Mouse (Mus musculus): ENCODE results near the gene Ezh1. TPM values are rescaled to one million over a fixed set of nuclear protein-coding genes. Genes with fewer than 3 reads are reported as not detected.

Gene Ezh1
- polyA plus RNA-seq, 1 experiment: 50.3 TPM

DNA sequence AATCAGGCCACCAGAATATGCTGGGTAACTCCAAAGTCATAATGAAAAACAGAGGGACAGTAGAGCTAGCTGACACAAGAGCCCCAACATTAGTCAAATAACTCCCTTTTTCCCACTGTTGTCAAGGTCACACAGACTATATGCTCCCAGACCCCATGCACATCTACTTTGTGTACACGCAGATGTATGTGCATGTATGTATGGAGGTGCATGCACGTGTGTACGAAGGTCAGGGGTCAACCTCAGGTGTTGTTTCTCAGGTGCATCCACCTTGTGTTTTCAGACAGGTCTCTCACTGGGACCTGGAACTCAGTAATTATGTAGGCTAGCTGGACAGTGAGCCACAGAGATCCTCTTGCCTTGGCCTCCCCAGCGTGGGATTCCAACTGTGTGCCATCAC is 40.8 kb downstream of the Ezh1 start:
- no peak for DNase-seq (ENCODE audit: extremely low spot score in 1 of 2, low spot score in 1 of 2)

DNA sequence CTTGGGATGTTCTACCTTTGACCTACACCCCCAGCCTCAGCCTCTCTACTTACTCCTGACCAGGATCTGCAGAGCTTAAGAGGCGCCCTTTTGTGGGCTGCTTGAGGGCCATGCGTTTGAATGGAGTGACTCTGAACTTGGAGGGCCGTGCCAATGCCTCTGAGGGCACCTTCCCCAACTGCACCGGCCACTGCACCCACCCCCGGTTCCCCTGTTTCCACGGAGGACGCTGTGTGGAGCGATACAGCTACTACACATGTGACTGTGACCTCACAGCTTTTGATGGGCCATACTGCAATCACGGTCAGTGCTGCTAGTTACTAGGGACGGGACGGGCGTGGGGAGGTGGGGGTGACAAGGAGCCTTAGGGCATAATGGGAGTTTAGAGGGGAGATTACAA is 41.3 kb downstream of the Ezh1 start:
- DNase-seq (ENCODE audit: extremely low spot score in 1 of 2, low spot score in 1 of 2): no peak

DNA sequence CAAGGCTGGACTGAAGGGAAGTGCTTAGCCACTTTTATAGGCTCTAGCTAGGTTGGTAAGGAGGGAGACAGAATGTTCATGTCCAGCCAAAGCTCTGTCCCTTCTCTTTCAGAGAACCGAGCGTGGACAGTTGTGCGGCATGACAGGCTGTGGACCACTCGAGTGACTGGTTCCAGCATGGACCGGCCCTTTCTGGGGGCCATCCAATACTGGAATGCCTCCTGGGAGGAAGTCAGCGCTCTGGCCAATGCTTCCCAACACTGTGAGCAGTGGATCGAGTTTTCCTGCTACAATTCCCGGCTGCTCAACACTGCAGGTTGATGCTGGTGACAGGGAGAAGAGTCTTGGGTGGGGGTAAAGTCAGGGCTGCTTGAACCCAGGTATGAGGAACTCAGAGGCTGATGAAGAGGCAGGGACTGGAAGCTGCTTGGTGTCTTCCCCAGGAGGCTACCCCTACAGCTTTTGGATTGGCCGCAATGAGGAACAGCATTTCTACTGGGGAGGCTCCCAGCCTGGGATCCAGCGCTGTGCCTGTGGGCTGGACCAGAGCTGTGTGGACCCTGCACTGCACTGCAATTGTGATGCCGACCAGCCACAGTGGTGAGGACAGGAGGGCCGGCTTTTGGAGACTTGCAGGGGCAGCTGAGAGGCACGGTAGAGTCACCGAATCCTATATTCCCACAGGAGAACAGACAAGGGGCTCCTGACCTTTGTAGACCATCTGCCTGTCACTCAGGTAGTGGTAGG is 43.3 kb downstream of the Ezh1 start:
- no peak for DNase-seq (ENCODE audit: extremely low spot score in 1 of 2, low spot score in 1 of 2)

DNA sequence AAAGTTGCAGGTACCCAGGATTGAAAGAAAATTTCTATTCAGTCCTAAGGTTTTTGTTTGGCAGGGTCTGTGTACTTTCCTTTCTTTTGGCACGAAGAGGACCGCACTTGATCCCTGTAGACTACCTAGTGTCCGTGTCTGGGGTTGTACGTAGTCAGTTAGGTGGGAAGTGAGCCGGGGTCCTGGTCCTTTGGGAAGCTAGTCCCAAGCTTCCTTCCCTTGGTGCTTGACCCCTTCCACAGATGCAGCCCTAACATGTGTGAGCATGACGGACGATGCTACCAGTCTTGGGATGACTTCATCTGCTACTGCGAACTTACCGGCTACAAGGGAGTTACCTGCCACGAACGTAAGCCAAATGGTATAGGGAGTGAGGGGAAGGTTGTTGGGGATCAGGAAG is 44.3 kb downstream of the Ezh1 start:
- DNase-seq (ENCODE audit: extremely low spot score in 1 of 2, low spot score in 1 of 2): no peak

DNA sequence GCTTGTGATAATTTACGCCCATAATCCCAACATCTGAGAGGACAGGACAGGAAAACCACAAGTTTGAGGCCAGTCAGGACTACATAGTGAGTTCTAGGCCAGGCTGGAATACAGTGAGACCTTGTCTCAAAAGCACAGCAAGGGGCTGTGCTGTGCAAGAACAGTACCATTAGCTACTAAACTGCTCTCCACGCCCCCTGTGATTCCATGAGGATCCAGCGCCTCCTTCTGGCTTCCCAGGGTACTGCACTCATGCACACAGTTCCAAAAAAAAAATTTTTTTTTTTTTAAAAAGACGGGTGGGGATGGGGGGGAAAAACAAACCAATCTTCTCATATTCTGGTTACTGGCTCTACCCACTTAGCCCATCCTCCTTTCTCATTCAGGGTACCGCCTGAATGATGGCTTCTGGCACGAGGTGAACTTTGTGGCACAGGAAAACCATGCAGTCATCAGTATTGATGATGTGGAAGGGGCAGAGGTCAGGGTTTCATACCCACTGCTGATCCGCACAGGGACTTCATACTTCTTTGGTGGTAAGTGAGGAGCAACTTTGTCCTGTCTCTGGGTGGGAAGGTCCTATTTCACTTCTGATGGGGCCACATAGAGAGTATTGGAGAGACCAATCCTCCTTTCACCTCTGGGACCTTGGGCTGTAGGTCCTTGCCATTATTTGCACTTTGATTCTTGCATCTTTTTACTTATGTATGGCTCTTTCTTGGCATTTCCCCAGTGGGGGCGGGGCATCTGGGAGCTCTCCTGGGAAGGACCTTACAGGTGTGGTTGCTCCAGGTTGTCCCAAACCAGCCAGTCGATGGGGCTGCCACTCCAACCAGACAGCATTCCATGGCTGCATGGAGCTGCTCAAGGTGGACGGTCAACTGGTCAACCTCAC is 45.2 kb downstream of the Ezh1 start:
- DNase-seq (ENCODE audit: extremely low spot score in 1 of 2, low spot score in 1 of 2): peak in 1 of 2 experiments; percentile 77

GRCm38 (mm10) chr11:101180261-101180660 is 46.0 kb downstream of the Ezh1 start:
- DNase-seq (ENCODE audit: extremely low spot score in 1 of 2, low spot score in 1 of 2): no peak

GRCm38 (mm10) chr11:101179306-101179705 is 47.0 kb downstream of the Ezh1 start:
- no peak for DNase-seq (ENCODE audit: extremely low spot score in 1 of 2, low spot score in 1 of 2)

- DNase-seq (ENCODE audit: extremely low spot score in 1 of 2, low spot score in 1 of 2): no peak
These were observed 47.9 kb downstream of the Ezh1 start for GRCm38 (mm10) chr11:101178061-101179058.

- DNase-seq (ENCODE audit: extremely low spot score in 1 of 2, low spot score in 1 of 2): peak in 1 of 2 experiments; percentile 86
These were observed 49.1 kb downstream of the Ezh1 start for GRCm38 (mm10) chr11:101176933-101177773.

DNA sequence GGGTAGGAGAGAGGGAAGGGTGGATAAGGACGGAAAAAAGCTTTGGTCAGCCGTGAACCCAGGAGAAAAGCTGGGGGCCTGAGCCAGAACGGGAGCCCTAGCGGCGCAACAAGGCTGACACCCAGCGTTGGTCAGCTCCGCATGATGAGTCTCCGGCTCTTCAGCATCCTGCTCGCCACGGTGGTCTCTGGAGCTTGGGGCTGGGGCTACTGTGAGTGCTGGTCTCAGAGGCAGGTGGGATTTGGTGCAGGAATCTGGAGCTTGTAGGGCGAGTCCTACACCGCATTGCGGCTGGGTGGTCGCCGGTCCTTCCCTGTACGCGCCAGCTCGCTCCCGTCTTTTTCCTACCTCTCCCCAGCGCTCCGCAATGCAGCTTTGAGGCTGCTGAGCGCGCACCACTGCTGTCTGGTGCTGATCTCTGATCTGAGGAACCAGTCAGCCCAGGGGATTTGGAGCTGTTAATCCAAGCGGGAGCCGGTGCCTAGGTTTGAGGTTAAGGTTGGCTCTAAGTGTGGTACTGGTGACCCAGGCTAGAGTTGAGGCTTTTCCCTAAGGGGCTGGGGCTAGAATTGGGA is 50.1 kb downstream of the Ezh1 start:
- DNase-seq (ENCODE audit: extremely low spot score in 1 of 2, low spot score in 1 of 2): peak in 1 of 2 experiments; percentile 61

DNA sequence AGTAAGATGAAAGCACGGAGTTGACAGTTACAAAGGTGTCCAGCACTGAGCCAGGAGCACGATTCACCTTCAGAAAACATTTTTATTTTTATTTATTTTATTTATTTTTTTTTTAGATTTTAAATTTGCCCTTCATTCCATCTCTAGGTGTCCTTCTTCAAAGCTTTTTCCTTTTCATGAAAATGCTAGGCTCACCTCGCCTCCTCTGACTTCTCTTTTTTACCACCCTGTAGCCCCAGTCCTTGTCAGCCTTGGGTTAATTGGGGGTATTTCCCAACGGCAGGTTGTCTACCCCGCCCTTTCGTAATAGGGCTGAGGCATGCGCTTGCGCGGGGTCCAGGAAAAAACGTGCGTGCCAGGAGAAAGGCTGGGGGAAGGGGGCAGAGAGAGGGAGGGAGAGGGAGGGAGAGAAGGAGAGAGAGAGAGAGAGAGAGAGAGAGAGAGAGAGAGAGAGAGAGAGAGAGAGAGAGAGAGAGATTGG is 50.6 kb downstream of the Ezh1 start:
- DNase-seq (ENCODE audit: extremely low spot score in 1 of 2, low spot score in 1 of 2): peak in 1 of 2 experiments; percentile 73

- DNase-seq (ENCODE audit: extremely low spot score in 1 of 2, low spot score in 1 of 2): no peak
These were observed 51.2 kb downstream of the Ezh1 start, which contains the start of gene Ccr10 for GRCm38 (mm10) chr11:101174851-101175628. Gene Ccr10, minus strand, starts transcription at chr11:101175443.

- DNase-seq (ENCODE audit: extremely low spot score in 1 of 2, low spot score in 1 of 2): no peak
These were observed 51.9 kb downstream of the Ezh1 start for GRCm38 (mm10) chr11:101174389-101174745.

DNA sequence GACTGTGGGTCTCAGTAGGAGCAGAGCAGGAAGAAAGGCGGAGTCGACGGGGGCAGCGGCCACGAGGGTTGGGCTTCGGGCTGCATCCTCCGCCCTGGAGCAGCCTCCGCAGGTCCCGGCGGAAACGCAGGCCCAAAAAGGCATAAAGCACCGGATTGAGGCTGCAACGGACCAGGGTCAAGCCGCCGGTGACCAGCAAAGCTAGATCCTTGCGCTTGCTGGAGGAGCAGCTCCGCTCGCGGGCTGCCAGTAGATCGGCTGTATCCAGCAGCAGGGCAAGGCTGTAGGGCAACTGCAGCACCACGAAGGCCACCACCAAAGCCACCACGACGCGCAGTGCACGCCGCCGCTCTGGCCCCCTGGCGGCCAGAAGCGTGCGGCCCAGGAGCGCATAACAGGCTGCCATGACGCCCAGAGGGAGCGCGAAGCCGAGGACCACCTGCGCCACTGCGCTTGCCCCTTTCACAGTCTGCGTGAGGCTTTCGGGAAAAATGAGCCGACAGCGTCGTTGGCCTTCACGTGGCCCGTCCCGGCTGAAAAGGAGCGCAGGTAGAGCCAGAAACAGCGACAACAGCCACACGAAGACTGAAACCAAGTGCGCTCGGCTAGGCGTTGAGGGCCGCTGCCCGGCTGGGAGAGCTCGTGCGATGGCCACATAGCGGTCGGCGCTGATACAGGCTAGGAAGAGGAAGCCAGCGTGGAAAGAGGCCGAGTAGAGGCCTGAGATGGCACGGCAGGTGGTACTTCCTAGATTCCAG is 52.5 kb downstream of the Ezh1 start:
- DNase-seq (ENCODE audit: extremely low spot score in 1 of 2, low spot score in 1 of 2): peak in 1 of 2 experiments; percentile 65

DNA sequence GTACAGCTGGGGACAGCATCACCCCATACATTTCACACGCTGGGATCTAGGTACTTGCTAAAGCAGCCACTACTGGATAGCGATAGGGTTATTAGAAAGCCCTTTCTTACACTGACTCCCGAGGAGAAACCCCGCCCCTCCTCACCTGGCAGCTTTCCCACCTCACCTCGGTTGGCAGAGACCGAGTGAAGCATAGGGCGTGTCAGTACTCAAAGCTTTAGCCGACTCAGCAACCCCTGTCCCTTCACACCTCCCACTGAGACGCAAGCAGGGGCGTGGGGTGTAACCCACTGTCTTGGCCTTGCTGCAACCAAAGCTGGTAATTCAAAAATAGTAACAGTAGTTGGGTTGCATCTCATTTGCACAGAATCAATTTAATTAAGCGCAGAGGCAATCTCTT is 53.2 kb downstream of the Ezh1 start:
- no peak for DNase-seq (ENCODE audit: extremely low spot score in 1 of 2, low spot score in 1 of 2)

DNA sequence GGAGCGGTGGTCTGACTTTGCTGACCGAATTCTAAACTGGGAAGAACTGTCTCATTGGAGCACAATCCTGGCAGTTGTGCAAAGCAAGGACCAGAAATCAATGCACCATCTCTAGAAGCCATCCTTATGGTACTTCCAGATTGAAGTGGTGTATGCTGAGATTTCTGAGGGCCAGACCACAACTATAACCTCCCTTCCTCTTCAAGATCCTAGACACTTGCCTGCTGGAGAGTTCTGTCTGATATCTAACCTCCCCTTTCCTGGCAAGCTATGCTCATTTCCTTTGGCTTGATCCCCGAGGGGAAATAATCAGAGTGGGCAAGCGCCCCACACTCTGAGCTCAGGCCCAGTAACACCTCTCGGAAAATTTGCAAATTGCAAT is 53.8 kb downstream of the Ezh1 start:
- DNase-seq (ENCODE audit: extremely low spot score in 1 of 2, low spot score in 1 of 2): no peak

DNA sequence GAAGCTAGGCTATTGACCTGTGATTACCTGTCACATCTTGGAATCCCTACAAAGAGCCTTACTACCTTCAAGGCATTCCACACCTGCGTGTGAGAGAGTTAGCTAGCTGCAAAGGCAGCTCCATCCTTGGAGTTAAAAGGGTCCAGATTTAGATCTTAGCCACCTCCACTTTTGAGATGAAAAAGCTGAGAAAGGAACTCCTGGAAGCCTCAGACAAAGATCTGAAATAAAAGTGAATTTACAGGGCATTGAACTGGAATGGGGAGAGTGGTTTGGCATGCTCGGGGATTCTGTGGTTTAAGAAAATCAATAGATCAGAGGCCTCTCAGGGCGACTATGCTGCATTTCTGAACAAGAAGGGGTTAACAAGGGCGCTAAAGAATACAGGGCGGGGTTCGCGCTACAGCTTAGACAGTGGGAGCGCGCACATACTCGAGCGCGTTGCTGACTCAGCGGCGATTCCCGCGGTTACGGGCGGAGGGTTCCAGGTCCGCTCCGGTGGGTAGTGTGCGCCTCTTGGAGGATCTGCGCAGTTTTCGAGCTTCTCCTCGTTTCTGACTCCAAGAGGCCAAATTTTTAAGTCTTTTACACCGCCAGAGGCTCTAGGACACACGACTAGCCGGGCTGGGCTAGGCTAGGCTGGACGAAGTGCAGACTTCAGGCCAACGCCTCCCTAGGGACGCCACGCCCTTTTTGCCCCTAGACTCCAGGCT is 54.4 kb downstream of the Ezh1 start:
- peak in 1 of 2 experiments; percentile 77 for DNase-seq (ENCODE audit: extremely low spot score in 1 of 2, low spot score in 1 of 2)
